Mouse (Mus musculus) small intestine, adult 2 months (tissue): Measurements from ENCODE around the gene Apba1. TPM values are rescaled to one million over a fixed set of nuclear protein-coding genes. Genes with fewer than 3 reads are reported as not detected.

Source experiments
- H3K27ac ChIP-seq: fragments of 200-500 bp; 2 replicates; pipeline ENCODE4 v1.5.1; 2012; ENCODE audit warnings: low read depth, low read length, control low read depth, inconsistent platforms; ENCODE audit not compliant: insufficient read depth
- H3K27me3 ChIP-seq: fragments of 200-500 bp; 2 replicates; pipeline ENCODE4 v1.6.1; 2012; ENCODE audit warnings: mild to moderate bottlenecking, moderate library complexity, low read length, inconsistent platforms; ENCODE audit not compliant: control insufficient read depth, insufficient read depth
- H3K36me3 ChIP-seq: fragments of 200-500 bp; 2 replicates; pipeline ENCODE4 v1.6.1; 2012; ENCODE audit warnings: mild to moderate bottlenecking, low read length, control low read depth, inconsistent platforms; ENCODE audit not compliant: control insufficient read depth, insufficient read depth
- H3K4me1 ChIP-seq: fragments of 200-500 bp; 2 replicates; pipeline ENCODE4 v1.6.1; 2012; ENCODE audit warnings: low read length, inconsistent platforms, mixed read lengths; ENCODE audit not compliant: control insufficient read depth, insufficient read depth, insufficient read length
- H3K4me3 ChIP-seq: fragments of 200-500 bp; 2 replicates; pipeline ENCODE4 v1.5.1; 2012; ENCODE audit warnings: low read depth, mild to moderate bottlenecking, control low read depth, inconsistent platforms, low read length, moderate library complexity
- CTCF ChIP-seq: fragments of 200-500 bp; IDR thresholded peaks from 2 replicates; pipeline ENCODE4 v1.5.1; 2012; ENCODE audit warnings: low read depth, mild to moderate bottlenecking, control low read depth, inconsistent platforms, low read length, moderate library complexity, mixed read lengths; ENCODE audit not compliant: insufficient replicate concordance, insufficient read length; ENCODE audit errors: extremely low read depth
- POLR2A ChIP-seq: fragments of 200-500 bp; IDR thresholded peaks from 2 replicates; pipeline ENCODE4 v1.6.1; 2012; ENCODE audit warnings: low read depth, mild to moderate bottlenecking, control low read depth, inconsistent platforms, low read length, moderate library complexity
- WGBS: fragments of 180-500 bp; shearing (Covaris S2); methylation state at CpG from one replicate; pipeline ENCODE4 v1.1.7; 2018; 5-methylcytosine and 5-hydroxymethylcytosine counted together
- polyA plus RNA-seq: library from polyadenylated mRNA; depleted of rRNA; stranded (reverse); fragments of >200 nt; gene quantifications from 2 replicates; pipeline ENCODE4 v1.2.3, GENCODE M21; 2012

Gene Apba1
- polyA plus RNA-seq, 1 experiment: 2.0 TPM

DNA sequence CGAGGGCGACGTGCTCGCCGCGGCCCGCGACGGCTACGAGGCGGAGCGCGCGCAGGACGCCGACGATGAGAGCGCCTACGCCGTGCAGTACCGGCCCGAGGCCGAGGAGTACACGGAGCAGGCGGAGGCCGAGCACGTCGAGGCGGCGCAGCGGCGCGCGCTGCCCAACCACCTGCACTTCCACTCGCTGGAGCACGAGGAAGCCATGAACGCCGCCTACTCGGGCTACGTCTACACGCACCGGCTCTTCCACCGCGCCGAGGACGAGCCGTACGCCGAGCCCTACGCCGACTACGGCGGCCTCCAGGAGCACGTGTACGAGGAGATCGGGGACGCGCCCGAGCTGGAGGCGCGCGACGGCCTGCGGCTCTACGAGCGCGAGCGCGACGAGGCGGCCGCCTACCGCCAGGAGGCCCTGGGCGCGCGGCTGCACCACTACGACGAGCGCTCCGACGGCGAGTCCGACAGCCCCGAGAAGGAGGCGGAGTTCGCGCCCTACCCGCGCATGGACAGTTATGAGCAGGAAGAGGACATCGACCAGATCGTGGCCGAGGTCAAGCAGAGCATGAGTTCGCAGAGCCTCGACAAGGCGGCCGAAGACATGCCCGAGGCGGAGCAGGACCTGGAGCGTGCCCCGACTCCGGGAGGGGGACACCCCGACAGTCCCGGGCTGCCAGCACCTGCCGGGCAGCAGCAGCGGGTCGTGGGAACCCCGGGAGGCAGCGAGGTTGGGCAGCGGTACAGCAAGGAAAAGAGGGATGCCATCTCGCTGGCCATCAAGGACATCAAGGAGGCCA lies 134.6 kb downstream of the Apba1 start:
- no peaks in the 10 kb centered on the region for H3K36me3 ChIP-seq
- H3K27ac ChIP-seq: no peak overlapping the region
- H3K27me3 ChIP-seq: peaks cover 3% of the 10 kb centered on the region; the same call in 1 of the 2 replicates
- peak overlapping the region; percentile 7 for H3K4me3 ChIP-seq
- no peak for TF ChIP-seq CTCF
- no peak for TF ChIP-seq POLR2A
- H3K4me1 ChIP-seq: no peaks in the 10 kb centered on the region
- 28% methylated on average over 110 of the region's 110 CpGs for WGBS

DNA sequence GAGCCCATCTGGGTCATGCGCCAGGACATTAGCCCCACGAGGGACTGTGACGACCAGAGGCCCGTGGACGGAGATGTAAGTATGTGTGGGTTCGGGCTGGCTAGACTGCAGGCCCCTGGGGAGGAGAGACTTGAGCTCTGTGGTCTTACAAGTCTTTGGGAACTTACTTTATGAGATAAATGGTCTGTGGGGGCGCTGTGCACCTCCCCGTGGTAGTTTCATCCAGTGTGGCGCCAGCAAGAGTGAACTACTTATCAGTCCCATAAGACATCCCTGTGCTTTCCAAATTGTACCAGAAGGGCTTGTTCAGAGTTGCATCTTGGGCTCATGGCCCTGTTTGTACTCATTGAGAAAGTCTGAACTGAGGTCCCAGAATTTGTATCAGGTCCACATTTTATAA lies 135.3 kb downstream of the Apba1 start:
- Histone ChIP-seq H3K4me1 (no peaks in the 10 kb centered on the region), H3K27me3 (peaks cover 3% of the 10 kb centered on the region; the same call in 1 of the 2 replicates), H3K36me3 (no peaks in the 10 kb centered on the region), H3K27ac (no peak overlapping the region), H3K4me3 (no peak overlapping the region)
- TF ChIP-seq POLR2A: no peak
- TF ChIP-seq CTCF: no peak
- 67% methylated on average over 9 of the region's 9 CpGs for WGBS

DNA sequence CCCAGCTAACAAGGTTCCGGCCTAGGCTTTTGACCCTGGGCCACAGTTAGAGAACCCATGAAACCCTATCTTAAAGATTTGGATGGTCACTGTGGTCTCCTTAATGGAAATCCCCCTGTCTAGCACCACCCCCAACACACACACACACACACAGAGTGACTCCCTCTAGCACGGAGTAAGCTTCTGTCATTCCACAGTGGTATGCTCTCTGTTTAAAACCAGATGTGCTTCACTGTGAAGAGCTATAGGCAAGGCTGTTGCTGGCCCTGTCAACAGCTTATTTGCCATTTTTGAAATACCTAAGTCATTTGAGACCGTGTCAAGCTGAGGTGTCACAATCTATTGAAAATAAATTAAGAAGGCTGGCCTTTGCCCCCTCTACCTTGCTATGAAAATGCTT lies 136.1 kb downstream of the Apba1 start:
- H3K4me1 ChIP-seq: no peaks in the 10 kb centered on the region
- H3K27ac ChIP-seq: no peak overlapping the region
- no peak overlapping the region for H3K4me3 ChIP-seq
- peaks cover 3% of the 10 kb centered on the region; the same call in 1 of the 2 replicates for H3K27me3 ChIP-seq
- TF ChIP-seq CTCF (no peak), POLR2A (no peak)
- H3K36me3 ChIP-seq: no peaks in the 10 kb centered on the region
- 54% methylated on average over 3 of the region's 3 CpGs for WGBS

GRCm38 (mm10) chr19:23896915-23897314 lies 138.2 kb downstream of the Apba1 start:
- H3K36me3 ChIP-seq: no peaks in the 10 kb centered on the region
- no peaks in the 10 kb centered on the region for H3K4me1 ChIP-seq
- peaks cover 3% of the 10 kb centered on the region; the same call in 1 of the 2 replicates for H3K27me3 ChIP-seq
- H3K4me3 ChIP-seq: no peak overlapping the region
- no peak overlapping the region for H3K27ac ChIP-seq
- 42% methylated on average over 8 of the region's 8 CpGs for WGBS
- no peak for TF ChIP-seq CTCF
- no peak for TF ChIP-seq POLR2A

GRCm38 (mm10) chr19:23898501-23898900 lies 139.8 kb downstream of the Apba1 start:
- Histone ChIP-seq H3K4me3 (no peak overlapping the region), H3K4me1 (no peaks in the 10 kb centered on the region), H3K27me3 (no peaks in the 10 kb centered on the region), H3K27ac (no peak overlapping the region), H3K36me3 (no peaks in the 10 kb centered on the region)
- WGBS: 49% methylated on average over 11 of the region's 11 CpGs
- TF ChIP-seq CTCF (no peak), POLR2A (no peak)

GRCm38 (mm10) chr19:23901177-23901576 lies 142.5 kb downstream of the Apba1 start:
- H3K4me1 ChIP-seq: no peaks in the 10 kb centered on the region
- 74% methylated on average over 3 of the region's 3 CpGs for WGBS
- no peak overlapping the region for H3K27ac ChIP-seq
- no peaks in the 10 kb centered on the region for H3K27me3 ChIP-seq
- no peaks in the 10 kb centered on the region for H3K36me3 ChIP-seq
- H3K4me3 ChIP-seq: no peak overlapping the region
- TF ChIP-seq POLR2A (no peak), CTCF (peak; percentile 60; the same call in 1 of the 2 replicates)

DNA sequence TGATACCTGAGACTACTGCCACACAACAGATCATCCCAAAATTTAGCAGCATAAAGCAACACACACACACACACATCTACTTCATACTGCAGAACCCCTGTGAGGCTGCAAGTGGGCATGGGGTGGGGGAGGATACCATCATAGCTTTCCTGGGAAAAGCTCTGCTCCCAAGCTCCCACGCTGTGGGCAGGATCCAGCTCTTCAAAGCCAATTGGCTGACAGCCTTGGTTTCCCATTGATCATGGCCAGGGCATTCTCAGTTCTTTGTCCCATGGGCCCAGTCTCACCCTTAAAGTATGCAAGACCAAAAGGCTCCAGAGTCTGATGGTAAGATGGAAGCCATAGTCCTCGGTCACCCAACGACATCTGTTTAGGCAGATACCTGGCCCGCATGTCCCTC lies 143.1 kb downstream of the Apba1 start:
- no peaks in the 10 kb centered on the region for H3K27me3 ChIP-seq
- TF ChIP-seq POLR2A: no peak
- 94% methylated on average over 4 of the region's 4 CpGs for WGBS
- no peaks in the 10 kb centered on the region for H3K4me1 ChIP-seq
- H3K4me3 ChIP-seq: no peak overlapping the region
- no peak overlapping the region for H3K27ac ChIP-seq
- no peaks in the 10 kb centered on the region for H3K36me3 ChIP-seq

DNA sequence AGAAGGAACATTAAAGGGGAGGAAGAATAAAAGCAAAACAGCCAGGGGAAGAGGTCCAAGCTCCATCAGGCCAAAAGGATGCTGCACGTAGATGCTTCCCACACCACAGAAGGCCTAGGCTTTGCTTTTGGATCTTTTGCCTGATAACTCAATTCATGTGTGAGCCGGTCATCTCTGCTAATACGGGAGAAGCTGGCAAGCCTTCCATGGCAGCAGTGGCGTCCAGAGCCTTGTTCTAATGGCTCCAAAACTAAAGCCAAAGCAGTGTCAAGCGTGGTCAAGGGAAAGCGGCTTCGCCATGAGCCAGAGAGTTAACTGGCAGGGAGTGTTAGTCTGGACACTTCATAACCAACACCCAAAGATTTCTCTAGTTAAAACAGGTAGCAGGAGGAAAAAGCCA lies 144.4 kb downstream of the Apba1 start:
- 91% methylated on average over 7 of the region's 7 CpGs for WGBS
- no peak for TF ChIP-seq POLR2A
- no peak for TF ChIP-seq CTCF
- Histone ChIP-seq H3K4me3 (no peak overlapping the region), H3K27me3 (no peaks in the 10 kb centered on the region), H3K27ac (no peak overlapping the region), H3K36me3 (no peaks in the 10 kb centered on the region), H3K4me1 (no peaks in the 10 kb centered on the region)
